Mouse (Mus musculus): ENCODE results near the gene Slc16a3. TPM values are rescaled to one million over a fixed set of nuclear protein-coding genes. Genes with fewer than 3 reads are reported as not detected.

The Slc16a3 gene
- total RNA-seq, 2 experiments from 2014 or later, result 1.6 to 1.9 TPM

DNA sequence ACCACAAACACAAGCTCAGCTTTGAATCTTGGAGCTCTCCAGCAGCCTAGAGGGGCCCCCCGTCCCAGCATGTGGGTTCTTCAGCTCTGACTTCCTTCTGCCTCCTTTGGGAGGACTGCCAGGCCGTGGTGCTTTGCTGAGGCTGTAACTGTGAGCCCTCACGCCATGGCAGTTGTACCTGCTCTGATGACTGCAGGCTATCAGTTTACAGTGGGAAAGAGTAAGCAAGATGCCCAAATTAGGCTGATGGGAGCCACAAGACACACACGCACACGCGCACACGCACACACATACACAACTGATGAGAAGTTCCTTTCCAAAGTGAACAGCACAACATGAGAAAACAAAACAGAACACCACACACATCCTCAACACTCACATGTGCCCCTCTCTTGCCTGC, 14.6 kb downstream of the Slc16a3 start:
- Histone ChIP-seq H3K4me3 (no peak overlapping the region), H3K27ac (no peak overlapping the region)
- TF ChIP-seq CTCF (conservative IDR thresholded peaks at IDR 0.05), result no peak
- no peak for DNase-seq (ENCODE audit: low spot score in 2 of 2)

DNA sequence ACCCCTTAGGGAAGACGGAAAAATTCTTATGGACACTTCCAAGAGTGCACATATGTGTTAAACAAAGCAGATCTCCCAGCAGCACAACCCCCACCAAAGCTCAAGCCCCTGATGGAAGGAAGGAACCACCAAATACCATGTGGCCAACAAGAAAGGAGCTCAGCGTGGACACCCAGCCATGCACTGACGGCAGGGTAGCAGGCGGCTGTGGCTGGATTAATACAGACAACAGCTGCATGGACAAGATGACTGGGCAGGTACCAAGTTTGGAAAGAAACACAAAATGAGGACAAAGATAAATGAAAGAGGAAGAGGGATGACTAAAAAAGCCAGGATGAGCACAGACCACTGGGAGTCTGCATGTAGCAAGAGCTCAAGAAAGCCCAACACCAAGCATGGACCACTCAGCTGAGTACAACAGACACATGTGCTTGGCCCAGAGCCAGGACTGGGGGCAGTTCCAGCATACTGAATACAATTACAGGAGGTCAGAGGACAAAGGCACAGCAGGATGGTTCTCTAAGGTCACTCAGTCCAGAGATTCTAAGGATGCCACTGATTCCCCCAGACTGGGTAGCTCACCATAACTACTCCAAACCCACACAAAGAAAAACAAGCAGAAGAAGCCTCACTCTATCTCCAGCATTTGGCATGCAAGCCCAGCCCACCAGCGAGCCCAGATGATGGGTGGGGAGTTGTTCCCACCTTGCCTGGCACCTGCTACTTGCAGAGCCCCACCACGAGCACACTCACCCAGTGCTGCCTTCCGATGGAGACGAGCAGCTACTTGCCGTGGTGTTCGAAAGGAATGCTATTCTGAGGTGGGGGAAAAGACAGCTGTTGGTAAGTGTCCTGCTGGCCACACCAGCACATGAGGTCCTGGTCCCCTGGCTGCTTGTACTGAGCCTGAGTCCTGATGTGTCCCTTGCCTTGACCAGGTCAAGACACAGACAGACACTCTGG, 16.2 kb downstream of the Slc16a3 start:
- no peak overlapping the region for H3K4me3 ChIP-seq
- no peak overlapping the region for H3K27ac ChIP-seq
- no peak for TF ChIP-seq CTCF (conservative IDR thresholded peaks at IDR 0.05)
- no peak for DNase-seq (ENCODE audit: low spot score in 2 of 2)

DNA sequence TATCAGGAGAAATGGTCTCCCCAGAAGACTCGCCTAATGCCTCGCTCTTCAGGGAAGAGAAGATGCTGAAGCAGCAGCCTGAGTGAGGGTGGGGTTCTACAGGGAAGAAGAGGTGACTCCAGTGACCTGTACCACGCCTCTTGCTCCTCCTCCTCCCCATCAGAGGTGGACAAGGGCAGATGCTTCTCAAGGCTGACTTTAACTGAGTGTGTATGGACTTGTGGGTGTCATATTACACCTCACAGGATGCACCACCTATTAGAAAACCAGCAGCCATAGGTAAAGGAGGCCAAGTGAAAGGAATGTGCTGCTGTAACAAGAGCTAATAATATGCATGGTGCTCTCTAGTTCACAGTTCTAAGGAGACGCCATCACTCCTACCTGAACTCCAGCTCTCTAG, 17.3 kb downstream of the Slc16a3 start:
- no peak overlapping the region for H3K27ac ChIP-seq
- no peak for DNase-seq (ENCODE audit: low spot score in 2 of 2)
- no peak for TF ChIP-seq CTCF (conservative IDR thresholded peaks at IDR 0.05)
- no peak overlapping the region for H3K4me3 ChIP-seq

DNA sequence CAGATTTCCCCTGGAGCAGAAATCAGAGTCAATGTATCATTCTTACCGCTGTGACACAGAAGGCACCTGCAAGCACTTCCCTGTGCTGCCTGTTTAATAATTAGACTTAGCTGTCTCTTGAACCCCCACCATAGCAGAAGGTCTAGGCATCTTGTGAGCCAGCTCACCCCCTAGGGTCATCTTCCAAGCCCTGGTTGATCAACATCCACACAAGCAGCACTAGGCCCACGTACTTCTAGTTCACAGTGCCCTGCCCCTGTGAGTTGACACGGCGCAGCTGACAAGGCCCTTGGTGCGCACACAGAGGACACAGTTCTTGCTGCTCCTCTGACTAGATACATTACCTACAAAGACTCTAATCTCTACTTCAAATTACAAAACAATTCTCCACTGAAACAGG, 21.5 kb downstream of the Slc16a3 start:
- no peak for TF ChIP-seq CTCF (conservative IDR thresholded peaks at IDR 0.05)
- no peak overlapping the region for H3K4me3 ChIP-seq
- no peak overlapping the region for H3K27ac ChIP-seq
- no peak for DNase-seq (ENCODE audit: low spot score in 2 of 2)

DNA sequence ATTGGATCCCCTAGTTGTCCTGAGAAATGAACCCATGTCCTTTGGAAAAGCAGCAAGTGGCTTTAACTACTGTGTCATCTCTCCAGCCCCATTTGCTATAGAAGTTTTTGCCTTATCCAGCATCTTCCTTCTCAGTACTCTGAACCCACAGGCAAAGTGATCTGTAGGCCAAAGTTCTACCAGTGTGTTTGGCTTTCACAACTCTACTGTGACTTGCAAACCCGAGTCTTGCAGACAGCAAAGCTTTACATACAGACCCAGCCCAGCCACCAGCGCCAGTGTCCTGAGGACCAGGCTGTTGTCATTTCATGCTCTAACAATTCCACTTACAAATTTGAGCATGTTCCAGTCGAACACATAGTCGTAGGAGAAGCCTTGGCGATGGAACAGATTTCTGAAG, 23.0 kb downstream of the Slc16a3 start:
- no peak for TF ChIP-seq CTCF (conservative IDR thresholded peaks at IDR 0.05)
- Histone ChIP-seq H3K4me3 (no peak overlapping the region), H3K27ac (no peak overlapping the region)
- DNase-seq (ENCODE audit: low spot score in 2 of 2), result no peak

DNA sequence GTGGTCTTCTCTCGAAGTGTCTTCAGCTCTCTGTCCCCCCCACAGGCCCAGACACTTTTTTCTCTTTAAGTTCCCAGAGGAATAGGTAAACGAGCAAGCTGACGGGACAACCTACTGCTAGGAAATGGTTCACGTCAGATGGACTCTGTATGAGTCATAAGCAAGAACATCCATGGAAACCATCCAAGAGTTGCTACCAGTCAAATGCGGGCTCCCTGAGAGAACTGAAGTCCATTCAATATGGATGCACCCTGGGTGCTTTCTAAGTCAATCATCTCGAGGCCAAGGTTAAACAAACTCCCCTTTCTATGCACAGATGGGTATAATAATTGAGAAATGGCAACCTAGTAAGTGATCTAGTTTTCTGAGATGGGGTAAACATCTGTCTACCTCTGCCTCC, 25.0 kb downstream of the Slc16a3 start:
- no peak overlapping the region for H3K4me3 ChIP-seq
- DNase-seq (ENCODE audit: low spot score in 2 of 2), result no peak
- TF ChIP-seq CTCF (conservative IDR thresholded peaks at IDR 0.05), result no peak
- H3K27ac ChIP-seq, result 0 out of 2 replicates have a peak overlapping the region, but pooled peaks have one; percentile 20

DNA sequence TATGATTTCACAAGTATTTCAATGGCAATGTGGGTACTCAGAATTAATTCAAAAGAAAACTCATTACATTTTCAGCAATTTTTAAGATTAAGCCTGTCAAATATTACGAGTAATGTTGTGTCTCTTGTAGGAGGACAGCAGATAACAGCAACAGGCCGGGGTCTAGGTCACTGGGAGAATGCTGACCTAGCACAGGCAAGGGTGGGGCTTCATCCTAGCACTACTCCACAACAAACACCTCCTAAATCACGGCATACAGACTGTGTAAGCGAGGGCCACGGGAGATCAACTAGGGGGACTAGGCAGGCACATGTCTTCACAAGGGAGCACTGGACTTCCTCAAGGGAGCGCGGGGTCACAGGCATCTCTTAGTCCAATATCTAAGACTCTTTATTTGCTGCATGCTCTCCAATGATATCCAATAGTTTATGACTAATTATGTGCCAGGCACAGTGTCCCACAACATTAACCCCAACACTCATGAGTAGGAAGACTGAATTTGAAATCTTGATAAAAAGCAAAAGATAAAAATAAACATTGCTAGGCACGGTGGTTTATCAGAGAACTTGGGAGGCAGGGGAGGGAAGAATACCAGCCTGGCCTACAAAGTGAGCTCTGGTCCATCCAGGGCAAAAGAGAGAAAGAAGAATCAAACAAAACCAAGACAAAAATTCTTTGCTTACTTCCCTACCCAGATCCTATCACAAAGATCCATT, 31.6 kb downstream of the Slc16a3 start:
- Histone ChIP-seq H3K4me3 (no peak overlapping the region), H3K27ac (no peak overlapping the region; the same call in 1 of the 2 replicates)
- no peak for TF ChIP-seq CTCF (conservative IDR thresholded peaks at IDR 0.05)
- DNase-seq (ENCODE audit: low spot score in 2 of 2), result no peak

DNA sequence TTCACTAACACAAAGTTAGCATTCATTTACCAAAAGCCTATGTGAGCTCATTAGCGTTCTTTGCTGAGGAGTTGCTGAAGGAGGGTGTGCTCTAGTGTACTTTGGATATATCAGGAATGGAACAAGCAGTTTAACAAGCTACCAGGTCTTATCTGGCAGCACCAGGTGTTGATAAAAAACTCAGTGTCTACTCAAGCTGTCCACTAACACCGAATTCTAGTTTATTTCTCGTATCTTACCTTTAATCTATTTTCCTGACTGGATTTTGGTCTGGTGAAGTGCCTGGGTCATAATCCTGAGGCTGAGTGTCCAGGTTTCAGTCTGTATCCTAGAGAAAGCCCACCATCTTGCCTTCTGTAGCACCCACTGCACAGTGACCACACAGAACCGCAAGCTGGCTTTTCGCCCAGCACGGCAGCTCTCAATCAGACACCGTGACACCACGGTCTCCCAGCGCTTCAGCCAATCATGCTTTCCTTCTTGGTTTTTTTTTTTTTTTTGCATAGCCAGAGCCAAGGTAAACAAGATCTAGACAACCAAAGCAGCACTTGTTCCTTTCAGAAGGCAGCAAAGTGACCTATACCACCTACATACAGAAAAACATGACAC, 32.3 kb downstream of the Slc16a3 start:
- Histone ChIP-seq H3K27ac (peak overlapping the region; percentile 44; the same call in 1 of the 2 replicates), H3K4me3 (no peak overlapping the region)
- TF ChIP-seq CTCF (conservative IDR thresholded peaks at IDR 0.05), result no peak
- DNase-seq (ENCODE audit: low spot score in 2 of 2), result no peak

DNA sequence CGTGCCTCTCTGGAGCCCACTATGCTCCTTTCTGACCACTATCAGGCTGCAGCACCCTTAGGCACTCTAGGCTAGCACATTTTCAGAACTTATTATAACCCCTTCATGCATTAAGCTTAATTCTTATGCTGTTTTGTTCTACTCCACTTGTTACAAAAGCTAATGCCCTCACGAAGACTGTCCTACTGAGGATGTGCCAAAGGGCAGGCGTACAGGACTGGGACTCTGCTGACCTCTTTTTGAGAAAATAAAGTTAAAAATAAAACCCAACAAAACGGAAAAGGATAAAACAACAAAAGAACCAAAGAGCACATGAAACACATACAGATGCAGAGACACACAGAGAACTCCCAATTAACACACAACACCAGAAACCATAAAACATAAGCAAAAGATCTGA, 33.4 kb downstream of the Slc16a3 start:
- TF ChIP-seq CTCF (conservative IDR thresholded peaks at IDR 0.05), result no peak
- H3K4me3 ChIP-seq, result no peak overlapping the region
- no peak for DNase-seq (ENCODE audit: low spot score in 2 of 2)
- H3K27ac ChIP-seq, result no peak overlapping the region

DNA sequence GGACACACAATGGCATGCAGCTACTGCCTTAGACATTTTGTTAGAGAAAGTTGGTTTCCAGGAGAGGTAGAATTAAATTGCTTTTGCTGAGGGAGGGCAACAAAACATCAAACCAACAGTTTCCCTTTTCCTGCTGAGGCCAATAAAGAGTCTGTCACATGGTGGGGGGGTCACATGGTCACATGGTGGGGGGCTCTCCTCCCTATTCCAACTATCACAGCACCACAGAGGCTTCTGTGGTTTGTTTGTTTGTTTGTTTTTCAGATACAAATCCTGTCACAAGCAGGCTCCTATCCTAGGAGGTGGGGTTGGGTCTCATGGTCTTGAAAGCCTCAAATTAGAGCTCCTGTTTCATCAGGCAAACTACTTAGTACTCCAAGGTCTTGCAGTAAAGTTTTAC, 34.2 kb downstream of the Slc16a3 start:
- DNase-seq (ENCODE audit: low spot score in 2 of 2), result no peak
- H3K4me3 ChIP-seq, result no peak overlapping the region
- no peak for TF ChIP-seq CTCF (conservative IDR thresholded peaks at IDR 0.05)
- no peak overlapping the region for H3K27ac ChIP-seq

DNA sequence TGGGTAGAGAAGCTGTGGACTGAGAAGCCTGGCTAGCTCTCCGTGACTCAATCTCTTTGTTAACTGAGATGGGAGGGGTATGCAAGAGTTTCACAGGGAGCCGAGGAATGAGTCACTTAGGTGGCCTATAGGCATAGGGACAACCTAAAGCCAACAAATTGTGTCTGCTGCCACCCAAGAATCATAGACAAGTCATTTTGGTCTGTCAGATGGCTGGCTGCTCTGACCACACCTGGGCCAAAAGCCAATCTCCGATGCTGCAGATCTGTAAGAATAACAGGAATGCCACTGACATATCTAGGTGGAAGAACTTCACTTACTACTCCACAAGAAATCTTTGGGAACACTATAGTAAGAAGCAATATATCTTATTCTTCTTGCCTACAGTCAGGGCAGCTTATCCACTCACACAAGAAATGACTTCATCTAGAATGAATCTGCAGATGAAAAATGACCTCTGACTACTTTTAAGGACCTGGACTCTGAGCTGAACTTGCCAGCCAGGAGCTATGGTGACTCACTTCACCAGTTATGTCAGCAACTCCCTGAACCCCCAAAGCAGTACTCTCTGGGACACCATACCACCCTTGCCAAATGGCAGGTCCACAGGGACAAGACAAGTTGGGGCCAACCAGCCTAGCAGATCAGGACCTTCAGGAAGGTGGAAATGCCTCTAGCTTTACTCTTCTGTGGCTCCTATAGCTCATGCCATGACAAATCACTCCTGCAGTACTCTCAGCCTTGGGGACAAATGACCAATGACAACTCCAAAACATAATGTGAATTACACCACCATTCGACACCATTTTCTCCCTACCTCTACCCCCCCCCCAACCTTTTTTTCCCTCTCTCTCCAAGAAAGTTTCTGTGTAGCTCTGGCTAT, 36.4 kb downstream of the Slc16a3 start:
- H3K27ac ChIP-seq, result no peak overlapping the region
- no peak overlapping the region for H3K4me3 ChIP-seq
- no peak for TF ChIP-seq CTCF (conservative IDR thresholded peaks at IDR 0.05)
- DNase-seq (ENCODE audit: low spot score in 2 of 2), result no peak

DNA sequence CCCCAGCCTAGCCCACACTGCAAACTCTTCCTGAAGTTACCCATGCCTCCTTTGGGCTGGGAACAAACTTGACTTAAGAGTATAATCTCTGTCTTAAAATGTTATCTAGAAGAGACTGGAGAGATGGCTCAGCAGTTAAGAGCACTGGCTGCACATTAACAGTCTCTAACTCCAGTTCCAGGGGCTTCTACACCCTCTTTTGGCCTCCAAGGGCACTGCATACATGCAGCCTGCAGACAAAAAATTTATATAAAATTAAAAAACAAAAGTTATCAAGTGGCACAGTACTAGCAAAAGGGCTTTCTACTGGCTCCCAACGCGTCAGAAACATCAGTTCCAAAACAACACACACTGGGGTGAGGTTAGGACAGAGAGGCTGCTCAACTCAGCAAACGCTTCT, 39.3 kb downstream of the Slc16a3 start:
- no peak overlapping the region for H3K4me3 ChIP-seq
- no peak for DNase-seq (ENCODE audit: low spot score in 2 of 2)
- TF ChIP-seq CTCF (conservative IDR thresholded peaks at IDR 0.05), result peak; percentile 65
- H3K27ac ChIP-seq, result no peak overlapping the region

Measured in layer of hippocampus, adult 2 months (tissue).